Mouse (Mus musculus) thymus, adult 2 months (tissue): ENCODE measurements around the gene Ly6g6d. TPM values are rescaled to one million over a fixed set of nuclear protein-coding genes. Genes with fewer than 3 reads are reported as not detected.
A peak's percentile ranks its signal among the peaks of the same experiment; 100 is the strongest.

Experiments used
- DNase-seq: peaks from one replicate; pipeline ENCODE4 v3.0.0; 2021
- H3K27ac ChIP-seq: fragments of 200-500 bp; 2 replicates; pipeline ENCODE4 v1.5.1; 2012; ENCODE audit warnings: low read length, control low read depth; ENCODE audit not compliant: control insufficient read depth, insufficient read depth
- H3K27me3 ChIP-seq: fragments of 200-500 bp; 2 replicates; pipeline ENCODE4 v1.6.1; 2012; ENCODE audit warnings: mild to moderate bottlenecking, low read length, moderate library complexity, mixed read lengths; ENCODE audit not compliant: control insufficient read depth, insufficient read depth
- H3K36me3 ChIP-seq: fragments of 200-500 bp; 2 replicates; pipeline ENCODE4 v1.6.1; 2012; ENCODE audit warnings: mild to moderate bottlenecking, low read length, moderate library complexity; ENCODE audit not compliant: control insufficient read depth, insufficient read depth
- H3K4me1 ChIP-seq: fragments of 200-500 bp; replicated peaks from 2 replicates; pipeline ENCODE4 v1.6.1; 2012; ENCODE audit warnings: low read length; ENCODE audit not compliant: control insufficient read depth, insufficient read depth
- H3K4me3 ChIP-seq: fragments of 200-500 bp; 2 replicates; pipeline ENCODE4 v1.5.1; 2012; ENCODE audit warnings: mild to moderate bottlenecking, low read length, control low read depth, moderate library complexity; ENCODE audit not compliant: control insufficient read depth, insufficient read depth
- CTCF ChIP-seq: fragments of 200-500 bp; IDR thresholded peaks from 2 replicates; pipeline ENCODE4 v1.5.1; 2012; ENCODE audit warnings: mild to moderate bottlenecking, control low read depth, low read length, moderate library complexity, borderline replicate concordance; ENCODE audit not compliant: control insufficient read depth, poor library complexity, insufficient read depth; ENCODE audit errors: extremely low read depth
- POLR2A ChIP-seq: fragments of 200-500 bp; IDR thresholded peaks from 2 replicates; pipeline ENCODE4 v1.6.1; 2012; ENCODE audit warnings: mild to moderate bottlenecking, low read length, control low read depth, moderate library complexity; ENCODE audit not compliant: control insufficient read depth, poor library complexity, insufficient read depth; ENCODE audit errors: extremely low read depth
- WGBS: fragments of 180-500 bp; shearing (Covaris S2); methylation state at CpG from one replicate; pipeline ENCODE4 v1.1.7; 2018; 5-methylcytosine and 5-hydroxymethylcytosine counted together
- polyA plus RNA-seq: library from polyadenylated mRNA; depleted of rRNA; stranded (reverse); fragments of >200 nt; gene quantifications from 2 replicates; pipeline ENCODE4 v1.2.3, GENCODE M21; 2012

The Ly6g6d gene
- polyA plus RNA-seq, 1 experiment, result 1.5 TPM

- peaks cover 18% of the 10 kb centered on the region for H3K36me3 ChIP-seq
- H3K27me3 ChIP-seq, result no peaks in the 10 kb centered on the region
- peak overlapping the region; percentile 5; the same call in 1 of the 2 replicates for H3K4me3 ChIP-seq
- TF ChIP-seq POLR2A, result no peak
- TF ChIP-seq CTCF, result no peak
- H3K4me1 ChIP-seq, result peaks cover 9% of the 10 kb centered on the region
- 71% methylated on average over 8 of the region's 8 CpGs for WGBS
- H3K27ac ChIP-seq, result no peak overlapping the region
- no peak for DNase-seq
Observed at GRCm38 (mm10) chr17:35090166-35090932, 12.5 kb upstream of the Ly6g6d start.

DNA sequence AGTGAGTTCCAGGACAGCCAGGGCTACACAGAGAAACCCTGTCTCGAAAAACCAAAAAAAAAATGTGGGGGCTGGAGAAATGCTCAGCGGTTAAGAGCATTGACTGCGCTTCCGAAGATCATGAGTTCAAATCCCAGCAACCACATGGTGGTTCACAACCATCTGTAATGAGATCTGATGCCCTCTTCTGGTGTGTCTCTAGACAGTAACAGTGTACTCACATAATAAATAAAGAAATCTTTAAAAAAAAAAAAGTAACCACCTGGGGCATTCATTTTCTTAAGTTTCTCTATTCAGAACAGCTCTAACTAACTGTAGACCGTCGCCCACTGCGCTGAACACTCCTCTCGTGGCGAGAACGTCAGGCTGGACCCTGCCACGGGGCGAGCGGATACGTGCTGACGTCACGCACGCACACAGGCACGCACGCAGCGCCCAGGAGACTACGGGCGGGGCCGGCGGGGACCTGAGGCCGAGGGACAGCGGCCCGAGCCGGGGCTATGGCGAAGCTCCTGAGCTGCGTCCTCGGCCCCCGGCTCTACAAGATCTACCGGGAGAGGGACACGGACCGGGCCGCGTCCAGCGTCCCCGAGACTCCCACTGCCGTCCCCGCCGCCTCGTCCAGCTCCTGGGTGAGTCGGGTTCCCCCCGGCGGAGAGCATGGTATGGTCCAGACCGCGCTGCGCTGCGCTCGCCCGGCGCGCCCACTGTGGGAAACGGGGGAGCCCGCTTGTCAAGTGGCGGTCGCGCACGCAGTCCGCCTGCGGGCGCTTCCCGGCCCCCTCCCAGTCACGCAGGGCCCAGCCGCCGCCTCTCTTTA lies 11.2 kb upstream of the Ly6g6d start, which contains the start of gene Abhd16a:
Gene Abhd16a (plus strand): TSS at position 439 of the 820 bp plus-strand sequence.
- 2% methylated on average over 58 of the region's 67 CpGs for WGBS
- Histone ChIP-seq H3K4me3 (peak within 1 kb of the TSS; percentile 69), H3K36me3 (peaks cover 8% of the 10 kb centered on the region), H3K4me1 (peaks cover 9% of the 10 kb centered on the region), H3K27me3 (no peaks in the 10 kb centered on the region; the same call in 1 of the 2 replicates), H3K27ac (no peak within 1 kb of the TSS)
- DNase-seq, result peak; percentile 93
- peak; percentile 29; the same call in 1 of the 2 replicates for TF ChIP-seq POLR2A
- no peak for TF ChIP-seq CTCF

DNA sequence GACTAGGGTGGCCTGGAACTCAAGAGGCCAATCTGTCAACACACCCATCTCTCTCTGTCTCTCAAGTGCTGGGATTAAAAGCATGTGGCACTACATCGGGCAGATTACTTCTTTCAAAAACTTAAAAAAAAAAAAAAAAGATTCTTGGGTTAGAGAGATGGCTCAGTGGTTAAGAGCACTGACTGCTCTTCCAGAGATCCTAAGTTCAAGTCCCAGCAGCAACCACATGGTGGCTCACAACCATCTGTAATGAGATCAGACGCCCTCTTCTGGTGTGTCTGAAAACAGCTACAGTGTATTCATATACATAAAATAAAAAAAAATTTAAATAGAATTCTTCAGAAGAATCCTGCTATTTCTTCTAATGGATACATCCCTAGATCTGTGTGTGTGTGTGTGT lies 10.3 kb upstream of the Ly6g6d start:
- WGBS, result 48% methylated on average over 2 of the region's 2 CpGs
- peaks cover 7% of the 10 kb centered on the region; the same call in 1 of the 2 replicates for H3K36me3 ChIP-seq
- H3K4me1 ChIP-seq, result peaks cover 9% of the 10 kb centered on the region
- no peak for DNase-seq
- H3K27me3 ChIP-seq, result no peaks in the 10 kb centered on the region; the same call in 1 of the 2 replicates
- H3K4me3 ChIP-seq, result no peak overlapping the region
- TF ChIP-seq CTCF (no peak), POLR2A (no peak)
- H3K27ac ChIP-seq, result no peak overlapping the region

DNA sequence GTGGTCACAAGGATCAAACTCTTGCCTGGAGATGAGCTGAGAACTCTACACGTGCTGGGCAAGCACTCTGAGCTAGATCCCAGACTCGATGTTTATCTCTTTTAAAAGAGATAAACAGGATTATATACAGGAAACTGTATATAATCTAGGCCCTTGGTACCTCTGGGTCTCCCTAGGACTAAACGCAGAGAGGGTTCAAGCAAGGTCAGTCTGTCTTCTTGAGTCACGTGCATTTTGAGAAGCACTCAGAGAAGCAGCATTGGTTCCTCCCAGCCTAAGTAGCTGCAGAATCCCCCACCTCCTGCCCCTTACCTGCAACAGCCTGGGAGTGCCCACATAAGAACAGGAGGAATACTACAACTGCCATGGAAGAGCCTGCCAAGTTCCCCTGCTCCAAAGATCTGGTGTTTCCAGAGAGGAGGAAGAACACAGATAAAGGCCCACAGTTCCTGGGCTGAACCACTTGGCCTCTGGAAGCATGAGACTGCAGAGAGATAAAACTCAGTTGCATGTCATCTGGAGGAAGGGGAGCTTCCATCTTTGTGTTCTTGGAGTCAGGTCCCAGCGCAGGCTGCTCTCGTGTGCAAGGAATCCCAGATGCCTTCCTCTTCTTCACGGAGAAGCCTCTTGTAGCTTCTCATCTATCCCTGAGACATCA lies 7.5 kb upstream of the Ly6g6d start, which contains the start of gene Ly6g6f:
Gene Ly6g6f (minus strand): TSS at position 403 of the 658 bp plus-strand sequence.
- Histone ChIP-seq H3K4me3 (no peak within 1 kb of the TSS), H3K27ac (no peak within 1 kb of the TSS)
- WGBS, result 88% methylated on average over 7 of the region's 7 CpGs

GRCm38 (mm10) chr17:35083929-35084497 lies 6.1 kb upstream of the Ly6g6d start:
- Histone ChIP-seq H3K27ac (no peak overlapping the region), H3K36me3 (no peaks in the 10 kb centered on the region), H3K27me3 (no peaks in the 10 kb centered on the region; the same call in 1 of the 2 replicates), H3K4me1 (peaks cover 6% of the 10 kb centered on the region; the same call in 1 of the 2 replicates), H3K4me3 (no peak overlapping the region)
- WGBS, result 67% methylated on average over 3 of the region's 3 CpGs
- DNase-seq, result no peak
- TF ChIP-seq CTCF (no peak), POLR2A (no peak)

More for the DNA sequence above, 7.5 kb upstream of the Ly6g6d start, which contains the start of gene Ly6g6f:
- Histone ChIP-seq H3K27me3 (no peaks in the 10 kb centered on the region; the same call in 1 of the 2 replicates), H3K36me3 (no peaks in the 10 kb centered on the region), H3K4me1 (peaks cover 4% of the 10 kb centered on the region)
- DNase-seq, result no peak
- TF ChIP-seq POLR2A, result no peak
- no peak for TF ChIP-seq CTCF
